Mouse (Mus musculus) mouse embryonic stem cell (cell line): Measurements from ENCODE around the gene Megf11.
"Not testable (repeated sequence)": the region's sequence is repeated elsewhere in the genome, so short reads cannot be mapped to it uniquely, and the experiment has no call there.

Experiments used
- in situ Hi-C, 2 experiments: fragments of 300-500 bp; cut with MboI; formaldehyde crosslinking; loops; 1 replicate in 1 of 2; 3 replicates in 1 of 2; pipeline ENCODE4 v1.14.3; 2019 to 2020; ENCODE audit warnings: low sequenced_read_pairs in 2 of 2, low pct_unique_long_range_greater_than_20kb in 1 of 2, mixed read lengths in 1 of 2; ENCODE audit not compliant: unreplicated experiment in 1 of 2

The Megf11 gene

DNA sequence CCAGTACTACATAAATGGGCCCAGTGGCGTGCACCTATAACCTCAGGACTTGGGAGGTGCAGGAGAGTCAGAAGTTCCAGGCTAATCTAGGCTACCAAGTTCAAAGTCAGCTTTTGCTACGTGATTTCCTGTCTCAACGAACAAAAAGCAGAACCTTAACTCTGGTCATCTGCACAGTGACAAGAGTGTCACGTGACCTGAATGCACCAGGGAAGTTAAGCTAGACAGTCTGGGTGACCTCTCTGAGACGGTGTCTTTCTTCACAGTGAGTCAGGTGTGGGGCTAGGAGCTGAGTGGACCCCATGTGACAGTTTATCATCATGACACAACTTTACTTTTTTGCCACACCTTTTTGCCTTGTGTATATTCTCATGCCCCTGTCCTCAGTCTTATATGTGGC is 67.3 kb downstream of the Megf11 start:
- in situ Hi-C loops, result no loop called here

DNA sequence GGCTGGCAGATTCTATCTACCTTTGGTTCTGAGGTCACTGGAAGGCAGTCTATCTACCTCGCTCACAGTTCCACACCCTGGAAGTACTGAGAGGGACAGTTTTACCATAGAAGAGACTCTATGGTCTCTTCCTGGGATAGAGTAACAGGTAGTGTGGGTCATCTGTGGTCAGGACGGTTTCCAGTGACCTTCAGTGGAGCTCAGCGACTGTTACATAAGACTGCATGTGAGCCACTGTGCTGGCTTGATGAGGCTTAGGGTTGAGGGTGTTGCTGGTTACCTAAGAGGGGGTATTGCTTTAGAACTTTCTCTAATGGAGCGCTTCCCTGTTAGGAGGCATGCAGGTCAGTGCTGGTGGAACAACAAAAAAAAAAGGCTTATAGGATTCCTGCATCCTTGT is 68.8 kb downstream of the Megf11 start:
- in situ Hi-C loops, result no loop called here

- in situ Hi-C loops, result no loop called here
Measured at GRCm38 (mm10) chr9:64455910-64456309, 70.5 kb downstream of the Megf11 start.

DNA sequence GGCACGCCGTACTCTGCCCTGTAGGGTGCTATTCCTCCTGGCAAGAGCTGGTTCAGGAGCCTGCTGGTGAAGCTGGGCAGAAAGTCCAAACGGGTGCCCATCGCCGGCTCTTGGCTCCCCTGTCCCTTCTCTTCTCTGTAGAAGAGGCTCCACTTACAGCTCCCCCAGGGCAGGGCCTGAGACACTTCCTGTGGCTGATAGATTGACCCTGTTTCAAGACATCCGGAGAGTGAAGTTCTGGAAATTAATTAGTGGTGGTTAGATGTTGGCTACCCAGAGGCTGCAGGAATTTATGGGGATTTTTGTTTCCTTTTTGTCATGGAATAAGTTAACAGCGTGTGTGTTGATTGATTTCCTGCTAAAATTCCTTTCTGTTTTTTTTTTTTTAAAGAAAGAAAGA is 72.2 kb downstream of the Megf11 start:
- in situ Hi-C loops, result no loop called here

DNA sequence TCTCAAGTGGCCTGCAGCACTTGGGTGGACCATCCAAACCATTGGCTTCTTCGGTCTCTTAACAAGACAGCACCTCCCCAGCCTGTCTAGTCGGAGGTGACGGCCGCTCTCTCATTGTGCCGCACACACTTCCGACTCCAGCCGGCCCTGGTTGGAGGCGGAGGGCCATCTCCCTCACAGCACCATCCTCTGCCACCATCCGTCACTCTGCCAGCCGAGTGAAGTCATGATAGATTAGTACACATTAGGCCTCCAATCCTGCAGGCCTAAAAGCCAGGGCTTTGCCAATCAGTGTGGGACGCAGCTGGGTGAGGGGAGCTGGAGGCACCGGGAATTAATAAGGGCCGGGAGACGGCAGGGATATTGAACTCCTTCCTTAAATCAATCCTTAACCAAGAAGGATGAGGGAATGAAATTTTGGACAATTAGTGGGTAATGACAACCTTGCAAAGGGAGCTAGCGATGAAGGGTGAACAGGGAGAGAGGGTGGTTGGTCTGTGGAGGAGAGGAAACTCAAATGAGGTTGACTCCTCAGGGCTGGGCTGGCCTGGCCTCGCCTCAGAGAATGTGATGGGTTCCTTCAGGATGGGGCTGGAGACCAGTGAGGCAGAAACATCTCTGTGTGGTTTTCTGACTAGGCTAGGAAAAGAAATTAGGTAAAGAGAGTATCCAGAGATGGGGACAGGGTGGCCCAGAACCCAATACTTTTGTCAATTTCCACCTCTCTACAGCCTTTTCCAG is 76.3 kb downstream of the Megf11 start:
- in situ Hi-C loops, result no loop called here

- in situ Hi-C loops, result no loop called here
Measured at GRCm38 (mm10) chr9:64462870-64463269, 77.4 kb downstream of the Megf11 start.

- in situ Hi-C loops, result no loop called here
Measured at GRCm38 (mm10) chr9:64466090-64466489, 80.7 kb downstream of the Megf11 start.

- in situ Hi-C loops, result no loop called here
Measured at GRCm38 (mm10) chr9:64466564-64466963, 81.1 kb downstream of the Megf11 start.

GRCm38 (mm10) chr9:64470806-64471205 is 85.4 kb downstream of the Megf11 start:
- in situ Hi-C loops, result no loop called here

GRCm38 (mm10) chr9:64471336-64471735 is 85.9 kb downstream of the Megf11 start:
- in situ Hi-C loops, result no loop called here

DNA sequence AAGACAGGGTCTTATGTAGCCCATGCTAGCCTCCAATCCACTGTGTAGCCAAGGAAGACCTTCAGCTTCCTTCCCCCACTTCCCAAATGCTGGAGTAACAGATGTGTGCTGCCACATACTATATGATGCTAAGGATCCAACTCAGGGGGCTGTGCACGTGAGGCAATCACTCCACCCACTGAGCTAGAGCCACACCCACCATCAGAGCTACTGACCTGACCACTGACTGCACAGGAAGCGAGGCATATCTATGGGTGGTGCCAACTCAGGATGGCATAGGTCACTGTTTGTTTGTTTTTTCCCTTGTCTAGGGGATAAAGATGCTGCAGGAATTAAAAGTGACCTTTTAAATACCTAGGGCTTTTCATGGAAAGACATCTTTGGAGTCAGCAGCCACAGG is 86.7 kb downstream of the Megf11 start:
- in situ Hi-C loops, result no loop called here

GRCm38 (mm10) chr9:64472743-64473142 is 87.3 kb downstream of the Megf11 start:
- in situ Hi-C loops, result no loop called here

DNA sequence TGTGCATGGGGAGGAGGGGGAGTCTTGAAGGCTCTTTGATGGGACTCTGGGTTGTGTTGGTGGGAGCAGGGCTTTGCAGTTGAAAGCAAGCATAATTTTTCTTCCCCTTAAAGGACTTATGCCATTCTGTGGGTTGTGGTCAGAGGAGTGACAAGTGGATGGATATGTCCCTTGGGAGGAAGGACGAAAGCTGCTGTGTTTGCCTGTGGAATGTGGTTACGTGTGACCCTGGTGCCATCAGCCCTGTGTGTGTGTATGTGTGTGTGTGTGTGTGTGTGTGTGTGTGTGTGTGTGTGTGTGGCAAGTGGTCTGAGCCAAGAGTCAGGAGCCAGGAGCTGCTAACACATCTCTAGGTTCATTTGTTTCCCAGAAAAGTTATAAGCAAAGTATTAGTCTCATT is 87.7 kb downstream of the Megf11 start:
- in situ Hi-C loops, result no loop called here

DNA sequence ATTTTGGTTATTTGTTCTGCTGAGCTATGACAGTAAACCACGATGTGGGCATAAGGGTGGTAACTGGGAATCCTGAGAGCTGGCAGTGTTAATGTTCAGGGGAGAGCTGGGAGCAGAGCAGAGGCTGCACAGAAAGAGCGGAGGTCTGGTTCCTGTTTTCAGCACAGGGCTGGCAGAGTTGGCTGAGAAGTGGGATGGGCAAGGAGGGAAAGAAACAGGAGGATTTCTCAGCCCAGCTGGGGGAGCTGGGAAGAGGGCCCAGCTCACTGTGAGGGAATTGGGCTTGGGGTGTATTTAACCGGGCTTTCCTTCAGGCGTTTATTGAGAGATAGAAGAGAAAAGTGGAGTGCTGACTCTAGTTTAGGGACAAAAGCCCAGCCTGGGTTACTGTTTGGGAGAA is 88.3 kb downstream of the Megf11 start:
- in situ Hi-C loops, result no loop called here

- in situ Hi-C loops, result no loop called here
Measured at GRCm38 (mm10) chr9:64474142-64474541, 88.7 kb downstream of the Megf11 start.

- in situ Hi-C loops, result no loop called here
Measured at GRCm38 (mm10) chr9:64475942-64476341, 90.5 kb downstream of the Megf11 start.

DNA sequence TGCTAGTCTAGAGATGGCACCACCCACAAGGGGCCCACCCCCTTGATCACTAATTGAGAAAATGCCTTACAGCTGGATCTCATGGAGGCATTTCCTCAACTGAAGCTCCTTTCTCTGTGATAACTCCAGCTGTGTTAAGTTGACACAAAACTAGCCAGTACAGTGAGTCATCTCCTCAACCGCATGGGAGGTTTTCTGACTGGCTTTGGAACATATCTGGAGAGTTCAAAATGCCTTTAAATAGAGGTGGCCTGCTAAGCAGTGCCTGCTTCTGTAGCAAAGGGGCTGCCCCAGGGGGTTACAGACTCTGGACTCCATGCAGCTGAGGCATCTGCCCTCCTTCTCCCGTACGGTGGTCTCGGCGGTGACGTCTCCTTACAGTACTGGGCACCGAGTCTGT is 92.0 kb downstream of the Megf11 start:
- in situ Hi-C loops, result not testable (repeated sequence)

- in situ Hi-C loops, result no loop called here
Measured at GRCm38 (mm10) chr9:64482126-64482525, 96.7 kb downstream of the Megf11 start.

- in situ Hi-C loops, result no loop called here
Measured at GRCm38 (mm10) chr9:64487377-64487776, 102.0 kb downstream of the Megf11 start.

GRCm38 (mm10) chr9:64494647-64495046 is 109.2 kb downstream of the Megf11 start:
- in situ Hi-C loops, result no loop called here

DNA sequence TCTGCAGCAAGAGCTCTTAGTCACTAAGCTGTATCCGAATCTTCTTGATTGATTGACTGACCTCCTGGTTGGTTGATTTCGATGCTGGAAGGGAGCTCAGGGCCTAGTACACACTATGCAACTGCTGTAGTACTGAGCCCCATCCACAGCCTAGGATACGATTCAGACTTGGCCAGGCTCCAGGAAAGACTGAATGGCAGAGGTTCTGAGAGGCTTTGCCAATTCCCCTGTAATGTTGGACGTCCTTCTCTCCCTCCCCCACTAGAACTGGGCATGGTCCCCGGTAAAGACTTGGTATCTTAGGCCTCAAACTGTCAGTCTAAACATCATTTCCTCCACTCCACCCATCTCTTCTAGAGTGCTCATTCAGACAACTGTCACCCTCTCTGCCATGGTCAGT is 113.5 kb downstream of the Megf11 start:
- in situ Hi-C loops, result no loop called here
